Mouse (Mus musculus) cerebellum, postnatal 4 days (tissue): ENCODE data around the gene Ubl3.

Experiments used
- DNase-seq, 2 experiments: peaks; one replicate each; pipeline ENCODE4 v3.0.0; 2022; ENCODE audit warnings: low spot score in 2 of 2, mixed read lengths in 1 of 2

The Ubl3 gene

DNA sequence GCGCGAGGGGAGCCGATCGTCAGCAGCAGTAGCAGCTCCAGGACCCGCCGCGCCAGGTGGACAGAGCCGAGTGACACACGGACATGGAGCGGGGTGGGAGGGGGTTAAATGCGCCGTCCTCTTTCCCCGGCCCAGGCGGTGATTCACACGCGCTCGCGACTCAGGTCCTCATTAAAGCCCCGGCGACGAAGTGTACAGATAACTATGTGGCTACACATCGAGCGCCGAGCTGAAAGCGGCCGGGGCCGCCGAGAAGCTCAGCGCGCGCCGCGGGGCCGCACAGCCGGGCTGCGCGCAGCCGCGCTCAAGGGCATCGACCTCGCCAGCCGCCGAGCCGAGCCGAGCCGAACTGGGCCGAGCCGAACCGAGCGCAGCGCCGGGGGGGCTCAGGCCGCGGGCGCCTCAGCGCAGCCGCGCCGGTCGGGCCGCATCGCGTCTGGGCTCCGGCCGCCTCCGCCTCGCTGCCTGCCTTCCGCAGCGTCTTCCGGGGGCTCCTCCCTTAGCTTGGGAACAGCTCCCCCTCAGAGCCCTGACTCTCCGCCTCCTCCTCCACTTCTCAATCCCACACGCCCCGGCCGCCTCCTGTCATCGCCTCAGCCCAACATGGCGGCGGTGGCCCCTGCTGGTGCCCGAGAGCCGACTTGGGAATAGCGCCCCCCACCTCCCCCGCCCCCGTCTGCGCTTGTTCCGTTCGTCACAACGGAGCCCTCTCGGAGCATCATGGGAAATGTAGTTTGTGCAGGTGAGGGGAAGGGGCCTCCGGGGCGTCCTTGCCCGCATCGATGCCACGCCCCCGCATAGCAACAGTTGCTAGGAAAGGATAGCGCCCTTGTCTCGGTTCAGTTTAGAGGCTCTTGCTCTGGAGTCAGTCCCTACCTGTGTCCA, at the start of gene Ubl3:
Gene Ubl3, minus strand, starts transcription at position 603 of the 885 bp plus-strand sequence.
- DNase-seq, result peak; percentile 75 to 89

DNA sequence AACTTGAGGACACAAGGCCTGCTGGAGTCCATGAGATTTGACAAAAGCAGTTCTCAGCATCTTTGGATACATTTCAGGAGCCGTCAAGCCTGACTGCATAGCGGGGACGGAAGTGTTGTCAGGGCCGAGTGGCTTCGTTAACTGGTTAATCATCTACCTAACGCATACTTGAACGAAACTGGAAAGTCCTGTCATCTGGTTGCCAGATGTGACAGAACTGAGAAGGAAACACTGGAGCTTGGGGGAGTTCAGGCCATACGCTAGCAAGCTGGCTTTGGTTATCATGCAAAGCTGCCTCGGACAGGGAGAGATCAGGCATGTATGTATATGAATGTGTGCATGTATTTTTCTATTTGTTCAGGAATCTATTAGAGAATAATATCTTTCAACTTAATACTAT, 45.8 kb upstream of the Ubl3 start:
- DNase-seq, result no peak

GRCm38 (mm10) chr5:148596086-148596753, 43.6 kb upstream of the Ubl3 start:
- no peak for DNase-seq

- DNase-seq, result no peak
Measured at GRCm38 (mm10) chr5:148595459-148595751, 42.8 kb upstream of the Ubl3 start.

- DNase-seq, result no peak
Measured at GRCm38 (mm10) chr5:148594693-148595458, 42.3 kb upstream of the Ubl3 start.

DNA sequence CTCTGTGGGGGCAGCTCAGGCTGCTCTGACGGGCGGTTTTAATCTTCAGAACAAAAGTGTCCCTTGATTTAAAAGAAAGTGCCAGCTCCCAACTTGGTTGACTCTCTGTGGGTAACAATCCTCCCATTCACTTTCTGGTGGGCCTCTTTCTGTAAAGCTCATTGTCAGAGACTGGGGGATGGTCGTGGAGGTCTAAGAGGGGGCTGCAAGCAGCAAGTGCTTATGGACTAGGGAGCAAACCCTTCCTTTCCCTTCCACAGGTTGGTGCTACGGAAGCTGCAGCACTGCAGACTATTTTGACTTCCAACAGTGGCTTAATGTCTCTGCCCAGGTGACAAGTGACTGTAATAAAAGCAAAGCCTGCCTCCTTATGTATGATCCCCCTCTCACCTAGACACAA, 41.0 kb upstream of the Ubl3 start:
- no peak for DNase-seq

GRCm38 (mm10) chr5:148591448-148591862, 38.9 kb upstream of the Ubl3 start:
- DNase-seq, result no peak

GRCm38 (mm10) chr5:148590603-148591447, 38.2 kb upstream of the Ubl3 start:
- DNase-seq, result no peak

DNA sequence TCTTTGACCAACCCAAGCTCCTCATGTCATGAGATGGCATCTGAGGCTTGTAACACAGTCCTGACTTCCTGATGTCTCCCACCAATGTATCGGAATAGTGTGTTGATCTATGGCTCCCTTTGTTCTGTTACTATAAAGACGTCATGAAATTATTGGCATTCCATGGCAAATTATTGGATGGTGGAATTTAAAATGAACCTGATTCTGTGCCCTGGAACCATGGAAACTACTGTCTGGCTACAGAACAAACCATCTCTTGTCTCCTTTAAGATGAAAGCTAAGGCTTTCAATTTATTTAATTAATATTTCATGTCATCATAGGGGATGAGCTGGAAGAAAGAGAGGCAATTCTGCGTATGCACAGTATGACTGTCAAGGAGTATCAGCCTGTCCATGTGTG, 36.4 kb upstream of the Ubl3 start:
- no peak for DNase-seq

- no peak for DNase-seq
Measured at GRCm38 (mm10) chr5:148588142-148588650, 35.6 kb upstream of the Ubl3 start.

- DNase-seq, result no peak
Measured at GRCm38 (mm10) chr5:148580388-148580985, 27.9 kb upstream of the Ubl3 start.

DNA sequence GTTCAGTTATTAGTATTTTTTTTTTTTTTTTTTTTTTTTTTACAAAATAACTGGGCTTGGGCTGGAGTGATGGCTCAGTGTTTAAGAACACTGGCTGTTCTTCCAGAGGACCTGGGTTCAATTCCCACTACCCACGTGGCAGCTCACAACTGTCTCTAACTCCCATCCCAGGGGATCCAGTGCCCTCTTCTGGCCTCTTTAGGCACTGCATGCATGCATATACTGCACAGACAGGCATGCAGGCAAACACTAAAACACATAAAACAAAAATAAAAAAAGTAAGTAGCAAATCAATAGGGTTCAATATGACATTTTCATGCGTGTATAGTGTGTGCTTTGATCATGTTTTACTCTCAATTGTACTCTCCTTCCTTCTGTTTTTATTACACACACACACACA, 26.6 kb upstream of the Ubl3 start:
- no peak for DNase-seq

GRCm38 (mm10) chr5:148578353-148578752, 25.8 kb upstream of the Ubl3 start:
- no peak for DNase-seq

DNA sequence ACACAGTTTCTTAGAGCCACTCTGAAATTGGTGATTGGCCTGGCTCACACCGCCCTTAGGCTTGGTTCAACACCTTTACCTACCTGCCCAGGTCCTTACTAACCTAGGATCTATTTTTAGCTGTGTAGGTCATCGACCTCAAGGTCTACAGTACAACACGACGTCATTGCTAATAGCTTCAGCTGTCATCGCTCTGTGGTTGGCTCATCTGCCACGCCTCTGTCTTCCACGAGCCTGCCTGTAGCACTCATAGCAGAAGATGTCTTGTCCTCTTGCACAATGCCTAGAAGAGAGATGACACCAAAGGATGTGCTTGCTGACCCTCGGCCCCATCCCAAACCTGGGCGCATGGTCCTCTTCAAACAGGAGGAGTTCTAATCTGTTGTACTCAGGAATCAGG, 24.7 kb upstream of the Ubl3 start:
- no peak for DNase-seq

DNA sequence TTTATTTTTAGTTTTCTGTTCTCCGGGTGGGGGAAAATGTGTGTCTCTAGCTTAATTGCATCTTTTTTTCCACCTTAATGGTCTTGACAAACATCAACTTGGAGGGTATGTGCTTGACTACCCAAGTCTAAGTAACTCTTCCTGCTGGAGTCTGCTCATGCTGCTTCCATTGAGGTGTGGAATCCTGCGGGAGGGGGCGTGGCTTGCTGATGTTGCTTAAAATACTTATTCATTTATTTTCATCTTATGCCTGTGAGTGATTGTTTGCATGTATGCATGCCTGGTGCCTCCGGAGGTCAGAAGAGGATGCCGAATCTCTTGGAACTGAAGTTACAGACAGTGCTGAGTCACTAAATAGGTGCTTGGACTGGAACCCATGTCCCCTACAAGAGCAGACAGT, 22.6 kb upstream of the Ubl3 start:
- no peak for DNase-seq

DNA sequence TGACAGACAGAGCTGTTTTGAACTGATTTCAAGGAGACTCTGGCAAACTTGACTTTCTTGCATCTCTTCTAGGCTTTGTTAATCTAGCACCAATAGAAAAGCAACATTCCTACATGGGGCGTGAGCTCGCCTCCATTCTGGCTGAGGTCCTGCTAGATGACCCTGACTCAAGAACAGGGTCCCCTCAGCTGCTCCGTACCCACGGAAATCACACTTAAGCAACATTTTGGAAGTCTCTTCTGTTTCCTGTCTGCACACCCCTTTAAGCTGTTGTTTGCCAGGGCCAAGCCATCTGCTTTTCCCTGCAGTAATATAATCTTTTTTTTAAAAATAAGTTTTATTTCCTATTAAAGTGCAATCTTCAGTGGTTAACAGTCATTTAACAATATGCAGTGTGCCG, 20.1 kb upstream of the Ubl3 start:
- DNase-seq, result no peak

DNA sequence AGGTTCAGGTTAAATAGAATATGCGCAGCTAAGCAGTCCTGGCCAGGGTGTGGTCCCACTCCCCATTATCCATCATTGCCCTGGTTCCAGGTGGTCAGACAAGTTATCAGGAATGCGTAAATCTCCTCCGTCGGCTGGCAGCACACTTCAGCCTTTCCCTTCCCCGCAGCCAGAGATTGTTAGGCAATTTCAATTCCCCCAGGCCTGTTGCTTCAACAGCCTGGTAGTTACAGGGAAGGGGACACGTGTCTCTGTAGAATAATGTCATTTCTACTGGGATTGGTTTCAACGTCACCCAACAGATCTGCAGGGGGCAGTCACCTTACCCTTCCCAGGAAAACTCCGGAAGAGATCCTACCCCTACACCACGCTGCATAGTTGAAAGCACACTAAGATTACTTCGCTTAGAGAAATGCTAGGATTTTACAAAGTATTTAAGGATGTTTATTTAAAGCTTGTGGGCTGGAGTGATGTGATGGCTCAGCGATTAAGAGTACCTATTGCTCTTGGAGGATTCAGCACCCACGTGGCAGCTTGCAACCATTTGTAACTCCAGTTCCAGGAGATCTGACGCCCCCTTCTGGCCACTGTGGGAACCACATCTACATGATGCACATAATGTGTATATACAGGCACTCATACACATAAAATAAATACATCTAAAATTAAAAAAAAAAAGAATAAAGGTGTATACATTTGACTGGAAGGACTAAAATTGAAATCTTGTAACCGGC, 18.1 kb upstream of the Ubl3 start:
- no peak for DNase-seq

GRCm38 (mm10) chr5:148569444-148569843, 16.9 kb upstream of the Ubl3 start:
- no peak for DNase-seq

GRCm38 (mm10) chr5:148565636-148566035, 13.0 kb upstream of the Ubl3 start:
- no peak for DNase-seq

GRCm38 (mm10) chr5:148564073-148564472, 11.5 kb upstream of the Ubl3 start:
- no peak for DNase-seq
